In the genomic region with DNA sequence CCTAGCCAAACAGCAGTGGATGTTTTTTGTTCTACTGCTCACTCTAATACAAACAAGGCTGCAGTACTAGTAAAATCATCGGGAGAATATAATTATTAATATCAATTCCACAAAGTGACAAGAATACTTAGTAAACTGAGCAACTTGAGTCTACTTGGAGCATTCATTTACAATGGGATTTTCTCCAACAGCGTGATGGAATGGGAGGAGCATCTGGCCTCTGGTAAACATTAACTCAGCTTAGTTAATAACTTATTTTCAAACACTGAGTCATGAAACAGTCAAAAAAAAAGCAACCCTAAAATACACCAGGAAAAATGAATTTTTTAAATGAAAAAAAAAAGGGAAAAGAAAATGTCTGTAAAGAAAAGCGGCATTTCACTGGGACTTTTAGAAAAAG, we compare ENCODE assay signal across 29 mouse cellular contexts. TPM values are rescaled to one million over a fixed set of nuclear protein-coding genes. Genes with fewer than 3 reads are reported as not detected.
"Had no signal": no experiment of that assay in that cellular context is flagged by ENCODE, and none has a peak within 500 bp of the region (broad histone marks: within the 10 kb centered on the region; RNA-seq: fewer than 3 reads in every experiment).

No protein-coding gene starts in this region.

- H3K4me3 ChIP-seq: gastrocnemius, adult 2 months; heart, embryonic 10.5 days; heart, embryonic 12.5 days; hindbrain, embryonic 10.5 days; hindbrain, embryonic 12.5 days; intestine, embryonic 15.5 days; kidney, embryonic 15.5 days; limb, embryonic 10.5 days; limb, embryonic 12.5 days; liver, embryonic 13.5 days; liver, embryonic 15.5 days had no signal

- H3K4me2 ChIP-seq: heart, embryonic 12.5 days; hindbrain, embryonic 12.5 days; hindbrain, embryonic 14.5 days; intestine, embryonic 15.5 days; kidney, embryonic 15.5 days; limb, embryonic 12.5 days; liver, embryonic 13.5 days; liver, embryonic 15.5 days had no signal

- DNase-seq: gastrocnemius, adult 2 months; gastrocnemius, postnatal 10 days; gastrocnemius, postnatal 25 days; heart, adult 18-20 months; heart, postnatal 10 days; heart, postnatal 4 days; kidney, adult 18-20 months; kidney, adult 8-10 months; kidney, postnatal 14 days; kidney, postnatal 4 days; layer of hippocampus, adult 9-11 months; liver; liver, embryonic 13.5 days; liver, postnatal 0 days had no signal

- H3K4me1 ChIP-seq: heart, embryonic 10.5 days; heart, embryonic 12.5 days; intestine, embryonic 15.5 days; kidney, embryonic 15.5 days; limb, embryonic 10.5 days; liver, embryonic 13.5 days; liver, embryonic 15.5 days had no signal

- H3K36me3 ChIP-seq: heart, embryonic 10.5 days; heart, embryonic 12.5 days; hindbrain, embryonic 10.5 days; hindbrain, embryonic 12.5 days; intestine, embryonic 15.5 days; kidney, embryonic 15.5 days; limb, embryonic 10.5 days; limb, embryonic 12.5 days; liver, embryonic 13.5 days; liver, embryonic 15.5 days had no signal

- H3K9me3 ChIP-seq: heart, embryonic 10.5 days; heart, embryonic 12.5 days; hindbrain, embryonic 10.5 days; hindbrain, embryonic 12.5 days; intestine, embryonic 15.5 days; kidney, embryonic 15.5 days; limb, embryonic 10.5 days; limb, embryonic 12.5 days; liver, embryonic 13.5 days; liver, embryonic 15.5 days had no signal

- ATAC-seq: hindbrain, embryonic 16.5 days; inflammation-experienced regulatory T-cells, adult 6 months; intestine, embryonic 15.5 days; intestine, postnatal 0 days; liver, postnatal 0 days had no signal

- H3K9ac ChIP-seq: heart, embryonic 12.5 days; hindbrain, embryonic 12.5 days; hindbrain, embryonic 14.5 days; intestine, embryonic 15.5 days; kidney, embryonic 15.5 days; limb, embryonic 12.5 days; liver, embryonic 13.5 days; liver, embryonic 15.5 days; liver, postnatal 0 days had no signal

- H3K27ac ChIP-seq: gastrocnemius, adult 2 months; heart, embryonic 10.5 days; hindbrain, embryonic 10.5 days; hindbrain, embryonic 12.5 days; hindbrain, embryonic 14.5 days; intestine, embryonic 15.5 days; kidney, embryonic 15.5 days; kidney, postnatal 0 days; limb, embryonic 10.5 days; limb, embryonic 12.5 days; liver, embryonic 13.5 days; liver, embryonic 15.5 days had no signal

- H3K27me3 ChIP-seq: heart, embryonic 12.5 days; hindbrain, embryonic 12.5 days; intestine, embryonic 15.5 days; kidney, embryonic 15.5 days; limb, embryonic 12.5 days; liver, embryonic 13.5 days; liver, embryonic 15.5 days had no signal

RNA-seq across cellular contexts. Expression of a gene that starts 12.2 kb away (rescaled TPM):
- total RNA-seq: granulocyte monocyte progenitor cell, adult 5-6 weeks had no signal
- polyA plus RNA-seq: liver, embryonic 15.5 days; liver, postnatal 0 days had no signal
